Mouse (Mus musculus): Measurements from ENCODE around the gene Cln3.

The Cln3 gene

GRCm38 (mm10) chr7:126585717-126586116 is at the start of gene Cln3:
Gene Cln3, minus strand, starts transcription at chr7:126585817.
- no peak for DNase-seq (ENCODE audit: low read depth, low spot score)

- no peak for DNase-seq (ENCODE audit: low read depth, low spot score)
Measured at GRCm38 (mm10) chr7:126635375-126635774, 49.8 kb upstream of the Cln3 start.

GRCm38 (mm10) chr7:126632478-126632877 is 46.9 kb upstream of the Cln3 start:
- DNase-seq (ENCODE audit: low read depth, low spot score): no peak

GRCm38 (mm10) chr7:126630824-126631518 is 45.4 kb upstream of the Cln3 start, which contains the start of gene Nupr1:
Gene Nupr1, minus strand, starts transcription at chr7:126630861.
- DNase-seq (ENCODE audit: low read depth, low spot score): no peak

GRCm38 (mm10) chr7:126629915-126630314 is 44.3 kb upstream of the Cln3 start:
- no peak for DNase-seq (ENCODE audit: low read depth, low spot score)

- no peak for DNase-seq (ENCODE audit: low read depth, low spot score)
Measured at GRCm38 (mm10) chr7:126628111-126628510, 42.5 kb upstream of the Cln3 start.

GRCm38 (mm10) chr7:126625807-126626600 is 40.4 kb upstream of the Cln3 start:
- DNase-seq (ENCODE audit: low read depth, low spot score): no peak

- DNase-seq (ENCODE audit: low read depth, low spot score): no peak
Measured at GRCm38 (mm10) chr7:126625369-126625768, 39.8 kb upstream of the Cln3 start.

GRCm38 (mm10) chr7:126624774-126625173 is 39.2 kb upstream of the Cln3 start:
- DNase-seq (ENCODE audit: low read depth, low spot score): no peak

GRCm38 (mm10) chr7:126623381-126623780 is 37.8 kb upstream of the Cln3 start:
- no peak for DNase-seq (ENCODE audit: low read depth, low spot score)

- DNase-seq (ENCODE audit: low read depth, low spot score): no peak
Measured at GRCm38 (mm10) chr7:126621452-126622359, 36.1 kb upstream of the Cln3 start.

GRCm38 (mm10) chr7:126619559-126620275 is 34.1 kb upstream of the Cln3 start:
- DNase-seq (ENCODE audit: low read depth, low spot score): peak; percentile 28

- DNase-seq (ENCODE audit: low read depth, low spot score): peak; percentile 7
Measured at GRCm38 (mm10) chr7:126616707-126617106, 31.1 kb upstream of the Cln3 start.

- peak; percentile 25 for DNase-seq (ENCODE audit: low read depth, low spot score)
Measured at GRCm38 (mm10) chr7:126612736-126613135, 27.1 kb upstream of the Cln3 start.

- DNase-seq (ENCODE audit: low read depth, low spot score): no peak
Measured at GRCm38 (mm10) chr7:126607796-126608195, 22.2 kb upstream of the Cln3 start.

- no peak for DNase-seq (ENCODE audit: low read depth, low spot score)
Measured at GRCm38 (mm10) chr7:126607064-126607463, 21.4 kb upstream of the Cln3 start.

GRCm38 (mm10) chr7:126606611-126607010 is 21.0 kb upstream of the Cln3 start:
- no peak for DNase-seq (ENCODE audit: low read depth, low spot score)

- no peak for DNase-seq (ENCODE audit: low read depth, low spot score)
Measured at GRCm38 (mm10) chr7:126602650-126603049, 17.0 kb upstream of the Cln3 start.

- DNase-seq (ENCODE audit: low read depth, low spot score): peak; percentile 13
Measured at GRCm38 (mm10) chr7:126601896-126602295, 16.3 kb upstream of the Cln3 start.

GRCm38 (mm10) chr7:126598919-126599318 is 13.3 kb upstream of the Cln3 start:
- no peak for DNase-seq (ENCODE audit: low read depth, low spot score)

GRCm38 (mm10) chr7:126596414-126596813 is 10.8 kb upstream of the Cln3 start:
- DNase-seq (ENCODE audit: low read depth, low spot score): no peak
